Mouse (Mus musculus): Measurements from ENCODE around the gene Golgb1.

GRCm38 (mm10) chr16:36924312-36924711 lies 49.4 kb downstream of the Golgb1 start:
- TF ChIP-seq EP300 (IDR thresholded peaks at IDR 0.05; ENCODE audit: low read depth) (no peak), CTCF (IDR thresholded peaks at IDR 0.05; ENCODE audit: low read depth) (no peak)
